Mouse (Mus musculus) monocyte, adult 2 months (primary cell): ENCODE data around the gene Dlg1.
"Not testable (repeated sequence)": the region's sequence is repeated elsewhere in the genome, so short reads cannot be mapped to it uniquely, and the experiment has no call there.

Experiments used
- DNase-seq, 2 experiments: peaks; one replicate each; pipeline ENCODE4 v3.0.0; 2022; ENCODE audit warnings: low spot score in 2 of 2, low read depth in 1 of 2

Gene Dlg1

DNA sequence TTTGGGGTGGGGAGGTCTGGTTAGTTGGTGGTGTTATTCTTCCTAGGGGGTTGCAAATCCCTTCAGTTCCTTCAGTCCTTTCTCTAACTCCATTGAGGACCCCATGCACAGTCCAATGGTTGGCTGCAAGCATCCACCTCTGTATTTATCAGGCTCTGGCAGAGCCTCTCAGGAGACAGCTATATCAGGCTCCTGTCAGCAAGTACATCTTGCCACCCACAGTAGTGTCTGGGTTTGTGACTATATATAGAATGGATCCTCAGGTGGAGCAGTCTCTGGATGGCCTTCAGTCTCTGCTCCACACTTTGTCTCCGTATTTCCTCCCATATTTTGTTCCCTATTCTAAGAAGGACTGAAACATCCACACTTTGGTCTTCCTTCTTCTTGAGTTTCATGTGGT lies 67.7 kb downstream of the Dlg1 start:
- not testable (repeated sequence) for DNase-seq

DNA sequence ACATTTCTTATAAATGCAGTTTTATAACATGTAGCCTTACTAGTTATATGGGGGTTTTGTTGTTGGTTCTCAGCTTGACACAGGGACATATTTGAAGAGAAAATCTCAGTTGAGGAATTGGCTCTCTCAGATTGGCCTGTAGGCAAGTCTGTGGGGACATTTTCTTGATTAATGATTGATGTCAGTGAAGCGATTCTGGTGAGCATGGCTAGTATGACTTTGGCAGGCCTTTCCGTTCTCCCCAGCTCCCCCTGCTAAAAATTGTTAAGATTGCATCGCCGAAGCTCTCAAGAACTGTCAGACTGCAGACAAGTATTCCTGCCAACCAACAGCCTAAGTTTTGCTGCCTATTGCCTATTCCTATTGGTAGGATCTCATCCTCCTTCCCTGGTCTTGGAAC lies 73.8 kb downstream of the Dlg1 start:
- DNase-seq, result no peak

DNA sequence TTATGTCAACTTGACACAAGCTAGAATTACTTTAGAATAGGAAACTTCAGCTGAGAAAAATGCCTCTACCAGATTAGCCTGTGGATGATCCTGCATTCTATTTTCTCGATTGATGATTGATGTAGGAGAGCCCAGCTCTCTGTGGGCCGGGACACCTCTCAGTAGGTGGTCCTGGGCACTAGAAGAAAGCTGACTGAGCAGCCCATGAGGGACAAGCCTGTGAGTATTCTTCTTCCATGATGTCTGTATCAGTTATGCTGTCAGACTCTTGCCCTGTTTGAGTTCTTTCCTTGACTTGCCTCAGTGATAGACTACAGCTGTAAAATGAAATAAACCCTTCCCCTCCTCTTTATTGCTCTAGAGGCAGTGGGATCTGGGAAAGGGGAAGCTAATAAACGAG lies 74.5 kb downstream of the Dlg1 start:
- DNase-seq, result no peak

DNA sequence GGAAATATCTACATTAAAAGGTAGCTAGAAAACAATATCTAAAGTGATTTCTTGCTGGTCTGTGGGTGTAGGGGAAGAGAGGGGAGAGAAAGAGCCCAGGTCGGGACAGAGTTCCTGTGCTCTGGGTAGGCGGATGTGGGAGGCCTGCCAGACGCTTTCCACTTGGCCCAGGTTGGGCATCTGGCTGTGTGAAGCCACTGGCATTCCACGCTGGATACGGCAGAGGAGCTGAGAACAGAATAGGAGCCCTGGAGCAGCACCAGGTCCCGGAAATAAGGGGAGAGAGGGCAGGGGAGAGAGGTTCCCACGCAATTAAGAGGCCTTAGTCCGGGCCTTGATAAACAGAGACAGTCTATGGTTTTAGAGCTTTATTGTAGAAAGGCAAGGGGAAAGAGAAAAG lies 77.0 kb downstream of the Dlg1 start:
- DNase-seq, result no peak

- DNase-seq, result no peak
Measured at GRCm38 (mm10) chr16:31740704-31741103, 77.5 kb downstream of the Dlg1 start.

DNA sequence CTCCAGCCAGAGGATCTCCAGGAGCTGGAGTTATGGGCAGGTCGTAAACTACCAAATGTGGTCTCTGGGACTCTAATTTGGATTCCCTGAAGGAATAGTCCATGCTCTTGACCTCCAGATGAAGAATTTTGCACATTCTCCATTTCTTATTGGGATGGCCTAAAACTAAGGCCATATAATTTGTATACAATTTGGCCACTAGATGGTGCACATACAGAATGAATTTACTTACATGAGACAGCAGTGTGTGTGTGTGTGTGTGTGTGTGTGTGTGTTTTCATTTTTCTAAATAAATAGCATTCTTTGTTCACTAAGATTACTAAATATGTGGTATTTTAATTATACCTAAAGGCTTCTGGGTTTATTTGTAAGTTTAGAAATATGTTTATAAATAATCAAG lies 87.3 kb downstream of the Dlg1 start:
- DNase-seq, result no peak

DNA sequence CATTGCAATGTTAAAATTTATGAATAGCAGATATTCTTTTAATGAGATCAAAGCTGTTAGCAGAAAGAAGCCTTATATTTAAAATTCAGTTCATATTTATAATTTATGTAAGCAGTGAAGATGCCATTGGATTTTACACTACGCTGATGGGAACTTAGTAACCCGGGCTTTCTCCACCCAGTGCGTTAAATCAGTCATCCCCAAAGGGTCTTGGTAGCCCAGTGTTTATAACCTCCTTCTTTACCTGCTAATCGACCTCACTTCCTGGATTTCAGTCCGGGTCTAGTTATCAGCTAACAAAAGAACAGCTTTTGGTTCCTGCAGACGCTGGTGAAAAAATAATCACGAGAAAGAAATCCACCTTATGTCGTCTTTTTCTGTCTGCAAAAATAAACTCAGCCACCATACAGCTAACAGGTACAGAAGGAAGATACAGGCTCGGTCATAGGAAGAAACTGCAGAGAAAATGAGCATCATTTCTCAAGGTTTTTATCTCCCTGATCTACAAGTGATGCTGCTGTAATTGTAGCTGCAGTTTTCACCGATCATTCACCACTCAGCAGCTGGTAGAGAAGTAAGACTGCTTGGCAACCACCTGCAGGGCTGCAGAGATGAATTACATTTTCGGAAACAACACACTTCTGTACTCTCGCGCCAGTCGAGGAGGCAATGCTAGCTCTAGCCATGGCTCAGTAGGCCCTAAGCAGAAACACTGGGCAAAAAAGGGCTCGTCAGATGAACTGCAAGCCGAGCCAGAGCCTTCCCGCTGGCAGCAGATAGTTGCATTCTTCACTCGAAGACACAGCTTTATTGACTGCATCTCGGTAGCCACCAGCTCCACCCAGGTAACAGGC lies 91.2 kb downstream of the Dlg1 start:
- no peak for DNase-seq

GRCm38 (mm10) chr16:31755053-31755452 lies 91.8 kb downstream of the Dlg1 start:
- DNase-seq, result no peak

DNA sequence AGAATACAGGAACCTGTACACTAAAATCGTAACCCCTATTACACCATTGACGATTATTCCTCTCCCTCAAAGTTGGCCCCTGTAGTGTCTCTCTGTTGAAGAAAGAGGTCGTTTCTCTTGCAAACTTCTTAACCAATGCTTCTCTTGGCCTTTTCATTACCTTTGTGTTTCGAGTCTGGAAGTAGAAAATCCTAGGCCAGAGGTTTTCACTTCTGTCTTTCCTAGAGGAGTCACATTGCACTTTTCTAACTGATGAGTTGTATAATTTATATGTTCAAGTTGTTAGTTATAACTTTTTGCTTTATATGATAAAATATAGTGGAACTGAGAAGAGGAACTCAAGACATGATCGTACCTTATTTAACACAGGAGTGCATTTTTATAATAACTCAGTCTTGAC lies 93.2 kb downstream of the Dlg1 start:
- DNase-seq, result no peak

- DNase-seq, result no peak
Measured at GRCm38 (mm10) chr16:31757606-31758005, 94.4 kb downstream of the Dlg1 start.

DNA sequence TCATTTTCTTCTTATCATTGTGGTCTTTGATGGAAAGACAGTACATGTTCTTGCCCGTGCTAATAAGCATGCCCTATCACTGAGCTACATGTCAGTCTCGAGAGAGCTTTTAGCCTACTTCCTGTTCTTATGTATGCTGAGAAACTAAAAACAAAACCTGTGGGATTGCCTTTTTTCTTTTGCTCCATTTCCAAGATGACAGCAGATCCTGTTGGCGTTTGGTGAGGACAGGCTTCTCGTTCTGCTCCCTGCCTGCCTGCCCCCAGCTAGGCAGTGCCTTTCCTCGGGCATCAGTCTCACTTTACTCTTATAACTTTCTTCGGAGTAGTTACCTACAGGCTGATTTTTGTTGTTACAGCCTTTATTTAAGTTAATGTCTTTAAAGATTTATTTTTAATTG lies 96.2 kb downstream of the Dlg1 start:
- DNase-seq, result no peak

DNA sequence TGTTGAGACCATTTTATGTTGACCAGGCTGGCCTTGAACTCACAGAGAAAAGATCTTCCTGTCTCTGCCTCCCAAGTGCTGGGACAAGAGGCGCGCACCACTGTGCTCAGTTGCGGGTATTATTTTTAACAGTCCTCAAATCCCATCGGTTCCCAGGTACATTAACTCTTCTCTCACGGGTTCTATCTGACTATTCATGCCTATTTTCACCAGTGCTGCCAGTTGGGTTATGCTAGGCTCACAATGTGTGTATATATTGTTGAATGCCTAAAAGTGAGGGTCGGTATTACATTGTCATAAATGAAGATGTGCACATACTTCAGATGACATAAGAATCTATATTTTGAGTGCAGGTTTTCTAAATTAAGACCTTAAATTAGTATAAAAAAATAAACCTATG lies 103.1 kb downstream of the Dlg1 start:
- no peak for DNase-seq

DNA sequence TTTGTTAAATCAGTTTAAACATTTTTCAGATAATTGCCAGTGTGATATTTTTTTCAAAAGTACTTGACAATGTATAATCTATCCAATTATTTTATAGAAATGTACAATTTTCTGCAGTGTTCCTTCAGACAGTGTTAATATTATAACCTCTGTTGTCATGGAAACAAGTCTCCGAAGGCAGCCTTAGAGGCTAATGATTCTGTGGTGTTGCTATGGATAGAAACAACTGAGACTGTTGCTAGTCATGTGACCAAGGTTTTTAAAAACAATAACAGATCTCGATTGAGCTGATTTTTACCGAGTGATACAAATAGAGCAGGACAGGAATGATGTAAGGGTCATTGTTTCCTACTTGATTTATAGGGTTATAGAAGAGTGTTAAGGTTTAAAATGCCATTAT lies 103.5 kb downstream of the Dlg1 start:
- no peak for DNase-seq

DNA sequence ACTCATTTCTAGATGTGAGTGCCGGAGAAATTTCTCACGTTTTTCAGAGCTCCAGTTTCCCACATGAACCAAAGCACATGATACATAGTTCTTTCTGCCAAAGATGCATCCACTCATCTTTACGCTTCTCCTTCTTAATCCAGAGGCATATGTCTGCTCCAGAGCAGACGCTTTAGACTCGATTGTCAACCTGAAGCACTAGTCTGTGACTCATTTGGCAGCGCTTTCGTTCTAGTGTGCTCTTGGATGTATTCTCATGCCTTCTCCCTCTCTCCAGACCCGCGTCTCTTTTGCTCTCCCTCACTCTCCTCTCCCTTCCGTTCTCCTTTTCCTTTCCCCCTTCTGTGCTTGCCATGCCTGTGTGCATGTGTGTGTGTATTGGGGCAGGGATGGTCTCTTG lies 112.7 kb downstream of the Dlg1 start:
- DNase-seq, result no peak

DNA sequence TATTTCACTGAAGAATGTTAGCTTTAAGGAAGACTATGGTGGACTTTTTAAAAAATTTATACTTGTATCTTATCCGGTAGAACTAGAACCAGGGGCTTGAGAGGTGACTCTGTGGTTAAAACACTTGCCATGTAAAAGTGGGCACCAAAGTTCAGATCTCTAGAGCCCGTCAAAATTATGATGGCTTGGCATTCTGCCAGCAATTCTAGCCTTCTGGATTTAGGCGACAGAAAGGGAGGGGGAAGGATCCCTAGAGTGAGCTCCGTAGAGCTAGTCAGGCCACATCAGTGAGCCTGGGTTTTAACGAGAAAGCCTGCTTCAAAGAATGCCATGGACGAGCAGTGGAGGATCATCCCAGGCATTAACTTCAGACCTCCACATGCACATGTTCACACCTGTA lies 117.8 kb downstream of the Dlg1 start:
- no peak for DNase-seq

DNA sequence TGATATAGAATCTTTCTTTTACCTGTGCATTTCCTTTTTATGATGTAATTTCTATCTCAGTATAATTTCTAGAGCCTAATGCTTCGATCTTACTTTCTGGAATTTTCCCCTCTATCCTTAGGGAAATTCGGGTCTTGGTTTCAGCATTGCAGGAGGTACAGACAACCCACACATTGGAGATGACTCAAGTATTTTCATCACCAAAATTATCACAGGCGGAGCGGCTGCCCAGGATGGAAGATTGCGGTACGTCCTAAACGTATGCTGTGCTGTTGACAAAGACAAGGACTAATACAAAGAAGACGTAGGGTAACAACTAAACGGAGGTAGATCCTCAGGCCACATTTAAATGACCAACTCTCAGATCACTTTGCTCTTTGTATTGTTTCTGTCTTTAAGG lies 126.8 kb downstream of the Dlg1 start:
- no peak for DNase-seq

DNA sequence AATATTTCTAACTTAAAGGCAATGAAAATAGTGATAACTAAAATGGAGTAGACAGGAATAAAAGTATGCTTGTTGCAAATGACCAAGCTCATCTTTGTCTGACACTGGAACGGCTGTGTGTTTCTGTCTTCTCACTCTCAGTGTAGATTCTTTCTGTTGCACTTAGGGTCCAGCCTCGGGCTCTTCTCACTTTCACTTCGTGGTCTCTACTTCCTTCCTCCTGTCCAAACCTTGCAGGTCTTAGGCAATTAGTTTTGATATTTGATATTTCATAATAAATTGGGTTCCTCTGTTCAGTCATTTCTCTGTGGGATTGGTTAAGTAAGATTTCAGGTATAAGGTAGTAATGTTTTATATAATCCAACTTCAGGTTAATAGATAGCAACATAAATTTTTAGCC lies 140.4 kb downstream of the Dlg1 start:
- DNase-seq, result no peak

DNA sequence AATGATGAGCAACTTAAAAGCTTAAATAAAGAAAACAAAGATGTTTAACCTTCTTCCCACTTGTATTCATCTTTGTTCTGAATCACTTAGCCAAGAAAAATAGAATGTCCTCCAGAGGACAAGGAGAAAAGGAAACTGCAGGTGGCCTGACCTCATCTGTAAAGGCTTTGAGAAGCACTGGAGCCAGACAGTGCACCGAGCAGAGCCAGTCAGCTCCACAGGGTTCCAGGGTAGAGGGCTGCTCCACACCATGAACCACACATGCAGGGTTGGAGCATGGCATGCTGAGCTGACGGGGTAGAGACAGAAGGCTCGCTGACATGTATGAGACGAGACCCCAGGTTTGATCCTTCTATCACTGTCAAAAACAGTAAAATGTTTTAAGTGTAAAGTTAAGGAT lies 162.8 kb downstream of the Dlg1 start:
- DNase-seq, result no peak

DNA sequence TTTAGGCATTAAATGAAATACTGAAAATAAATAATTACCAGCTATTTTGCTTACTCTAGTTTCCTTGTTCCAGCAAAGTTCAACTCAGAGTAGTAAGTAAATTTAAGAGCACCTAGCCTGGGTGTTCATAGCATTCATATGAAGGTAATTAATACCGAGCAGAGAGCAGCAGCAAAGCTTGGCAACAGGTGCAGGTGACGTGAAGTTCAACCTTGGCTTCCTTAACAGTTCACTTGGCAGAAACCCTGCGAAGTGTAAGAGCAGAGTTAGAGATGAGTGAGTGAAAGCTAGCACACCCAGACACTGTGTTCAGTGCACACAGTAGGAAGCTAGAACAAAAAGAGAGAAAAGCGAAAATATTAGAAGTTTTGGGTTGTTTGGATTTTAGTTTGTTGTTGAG lies 167.5 kb downstream of the Dlg1 start:
- no peak for DNase-seq

- no peak for DNase-seq
Measured at GRCm38 (mm10) chr16:31832630-31833422, 169.6 kb downstream of the Dlg1 start.

DNA sequence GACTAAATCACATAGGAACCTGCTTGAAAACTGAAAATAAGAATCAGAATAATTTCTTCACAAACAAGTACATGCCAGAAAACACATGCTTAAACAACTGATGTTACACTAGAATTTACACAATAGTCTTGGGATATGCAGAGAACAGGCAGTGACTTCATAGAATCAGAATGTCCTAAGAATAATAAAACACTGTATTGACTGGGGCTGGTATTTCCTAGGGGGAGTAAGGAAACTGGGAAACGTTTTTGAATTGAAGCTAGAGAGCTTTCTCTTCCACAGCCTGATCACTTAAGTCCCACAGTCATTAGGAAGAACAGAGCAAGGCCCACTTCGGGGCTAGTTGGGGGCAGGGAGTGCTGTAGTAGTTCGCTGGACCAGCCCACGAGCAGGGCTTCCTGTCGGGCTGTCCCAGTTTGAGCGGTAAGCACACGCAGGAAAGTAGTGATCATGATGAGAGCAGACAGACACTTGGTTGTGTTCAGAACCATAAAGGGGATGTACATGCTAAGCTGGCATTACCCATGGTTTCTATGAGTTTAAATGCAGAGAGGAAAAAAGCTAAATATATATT lies 170.9 kb downstream of the Dlg1 start:
- DNase-seq, result no peak

DNA sequence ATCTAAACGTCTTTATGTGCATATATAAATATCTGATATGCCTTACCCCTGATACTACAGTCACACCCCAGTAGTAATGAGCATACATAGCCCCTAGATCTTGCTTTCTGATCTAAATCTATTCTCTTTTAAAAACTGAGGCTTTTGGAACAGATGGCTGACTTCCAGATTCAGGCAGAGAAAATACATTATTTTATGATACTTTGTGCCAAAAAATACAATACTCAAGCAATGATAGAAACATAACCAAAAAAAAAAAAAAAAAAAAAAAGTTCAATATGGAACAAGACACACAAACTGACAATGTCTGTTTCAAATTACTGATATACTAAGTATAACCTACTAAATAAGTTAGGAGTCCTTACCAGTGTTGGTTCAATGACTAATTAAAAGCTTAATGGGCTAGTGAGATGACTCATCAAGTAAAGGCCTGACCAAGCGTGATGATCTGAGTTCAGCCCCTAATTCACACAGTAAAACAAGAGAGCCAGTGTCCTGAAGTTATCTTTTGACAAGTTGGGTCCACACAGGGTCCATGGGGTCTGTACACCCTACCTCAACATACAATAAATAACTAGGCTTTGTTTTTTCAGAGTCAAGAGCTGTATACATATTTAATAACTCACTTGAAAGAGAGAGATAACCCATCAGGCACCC lies 171.5 kb downstream of the Dlg1 start:
- DNase-seq, result no peak
